18 mouse cellular contexts compared by ENCODE assay signal in genomic region chr12:17390036-17390435, GRCm38 (mm10). TPM values are rescaled to one million over a fixed set of nuclear protein-coding genes. Genes with fewer than 3 reads are reported as not detected.
DNase-seq lines count a peak whose midpoint lies in the region; ATAC-seq lines count a peak whose summit lies in the region.
"Had no signal": no experiment of that assay in that cellular context is flagged by ENCODE, and none has a peak within 500 bp of the region (broad histone marks: within the 10 kb centered on the region; RNA-seq: fewer than 3 reads in every experiment).

No protein-coding gene starts in this region.

- no peak overlapping the region for H3K4me3 ChIP-seq in midbrain, embryonic 11.5 days (ENCODE audit: low read depth, low read length)
- H3K4me3 ChIP-seq in midbrain, embryonic 16.5 days (ENCODE audit: low read depth, low read length): no peak overlapping the region
- H3K4me3 ChIP-seq: forebrain, embryonic 10.5 days; hindbrain, embryonic 13.5 days; limb, embryonic 13.5 days; liver, embryonic 12.5 days; midbrain, embryonic 10.5 days; neural tube, embryonic 15.5 days had no signal

- peak; percentile 6 to 15 for DNase-seq in heart, adult 9 months (ENCODE audit: low spot score in 2 of 2)
- DNase-seq in heart, adult 18-20 months: no peak
- peak; percentile 19 for DNase-seq in midbrain, embryonic 11.5 days (ENCODE audit: low spot score, missing footprints)
- peak; percentile 16 for DNase-seq in Muller cell, postnatal 12 days (ENCODE audit: inconsistent ontology term)
- no peak for DNase-seq in frontal cortex, postnatal 36 days (ENCODE audit: low spot score in 2 of 2)
- DNase-seq: cerebellum, adult 8-10 months; cerebellum, postnatal 36 days; layer of hippocampus, adult 9-11 months; lung, adult 18-20 months had no signal

- H3K27me3 ChIP-seq in midbrain, embryonic 11.5 days (ENCODE audit: control insufficient read depth, insufficient read depth, low read length): no peaks in the 10 kb centered on the region
- H3K27me3 ChIP-seq in midbrain, embryonic 16.5 days (ENCODE audit: control insufficient read depth, insufficient read depth, low read depth, low read length): no peaks in the 10 kb centered on the region
- H3K27me3 ChIP-seq: hindbrain, embryonic 13.5 days; limb, embryonic 13.5 days; liver, embryonic 12.5 days; neural tube, embryonic 15.5 days had no signal

- H3K9me3 ChIP-seq in midbrain, embryonic 11.5 days (ENCODE audit: control insufficient read depth, low read length): no peaks in the 10 kb centered on the region
- H3K9me3 ChIP-seq in midbrain, embryonic 16.5 days (replicated peaks; ENCODE audit: control insufficient read depth, low read length, poor library complexity, severe bottlenecking): no peaks in the 10 kb centered on the region
- H3K9me3 ChIP-seq: forebrain, embryonic 10.5 days; hindbrain, embryonic 13.5 days; limb, embryonic 13.5 days; liver, embryonic 12.5 days; midbrain, embryonic 10.5 days; neural tube, embryonic 15.5 days had no signal

- H3K4me2 ChIP-seq in midbrain, embryonic 11.5 days: no peak overlapping the region
- H3K4me2 ChIP-seq in midbrain, embryonic 16.5 days (ENCODE audit: low read length): no peak overlapping the region
- H3K4me2 ChIP-seq: hindbrain, embryonic 13.5 days; limb, embryonic 13.5 days; liver, embryonic 12.5 days; neural tube, embryonic 15.5 days had no signal

- H3K27ac ChIP-seq in midbrain, embryonic 11.5 days (ENCODE audit: low read depth, low read length): no peak overlapping the region
- no peak overlapping the region for H3K27ac ChIP-seq in midbrain, embryonic 16.5 days (ENCODE audit: low read length)
- H3K27ac ChIP-seq: forebrain, embryonic 10.5 days; hindbrain, embryonic 13.5 days; limb, embryonic 13.5 days; liver, embryonic 12.5 days; midbrain, embryonic 10.5 days; neural tube, embryonic 15.5 days had no signal

- H3K4me1 ChIP-seq in midbrain, embryonic 11.5 days (ENCODE audit: control insufficient read depth, insufficient read depth, low read length): no peaks in the 10 kb centered on the region
- no peaks in the 10 kb centered on the region for H3K4me1 ChIP-seq in midbrain, embryonic 16.5 days (ENCODE audit: control insufficient read depth, insufficient read depth, low read length)
- H3K4me1 ChIP-seq: forebrain, embryonic 10.5 days; hindbrain, embryonic 13.5 days; limb, embryonic 13.5 days; midbrain, embryonic 10.5 days; neural tube, embryonic 15.5 days had no signal

- H3K36me3 ChIP-seq in midbrain, embryonic 11.5 days (ENCODE audit: control insufficient read depth, insufficient read depth, low read length): no peaks in the 10 kb centered on the region
- 0 out of 2 replicates have a peak, but pooled peaks cover 2% of the 10 kb centered on the region for H3K36me3 ChIP-seq in midbrain, embryonic 16.5 days (ENCODE audit: control insufficient read depth, insufficient read depth, low read length)

- no peak for ATAC-seq in midbrain, embryonic 11.5 days (ENCODE audit: low FRiP score)
- ATAC-seq in midbrain, embryonic 16.5 days: no peak
- peak; percentile 46 for ATAC-seq in granulocyte monocyte progenitor cell, adult 5-6 weeks (replicated peaks; ENCODE audit: poor library complexity, severe bottlenecking)
- ATAC-seq: liver, embryonic 12.5 days had no signal

- no peak overlapping the region for H3K9ac ChIP-seq in midbrain, embryonic 11.5 days (ENCODE audit: low read length)
- no peak overlapping the region for H3K9ac ChIP-seq in midbrain, embryonic 16.5 days (ENCODE audit: low read depth, low read length)
- H3K9ac ChIP-seq: forebrain, postnatal 0 days; hindbrain, embryonic 13.5 days; limb, embryonic 13.5 days; liver, embryonic 12.5 days; neural tube, embryonic 15.5 days had no signal

RNA-seq across cellular contexts. Expression of gene Nol10, which starts 41.8 kb away (rescaled TPM):
- total RNA-seq in heart, adult 18-20 months (2021): 1 to 10 TPM; 7.5 to 7.6 TPM
- 32.8 and 36.9 TPM in 2 replicates for polyA plus RNA-seq in midbrain, embryonic 11.5 days (2014; fragmentation: Nextera tagmentation; extraction: Ambion mirVana)
- 21.7 and 22.3 TPM in 2 replicates for polyA plus RNA-seq in midbrain, embryonic 16.5 days (2015; fragmentation: Nextera tagmentation; extraction: Ambion mirVana)
- total RNA-seq in granulocyte monocyte progenitor cell, adult 5-6 weeks (2014; fragmentation: Nextera tagmentation): 22.2 and 30.4 TPM in 2 replicates
- 12.7 and 14.9 TPM in 2 replicates for total RNA-seq in granulocyte monocyte progenitor cell, adult 5-6 weeks (2017)

Comparison
In these comparisons a context has a peak if more than half of its experiments do, and no peak if none do; other contexts are left out.
1. DNase-seq: peak in heart, adult 9 months (2 of 2), midbrain, embryonic 11.5 days (single experiment) and Muller cell, postnatal 12 days (single experiment); none in heart, adult 18-20 months (0 of 2) and frontal cortex, postnatal 36 days (0 of 2).